Mouse (Mus musculus) spleen, adult 2 months (tissue): ENCODE data around the gene Apba2. TPM values are rescaled to one million over a fixed set of nuclear protein-coding genes. Genes with fewer than 3 reads are reported as not detected.

ENCODE experiments used
- DNase-seq, 2 experiments: peaks; one replicate each; pipeline versions ENCODE4 v3.0.0 to v3.0.0-alpha.2; 2012 to 2021; ENCODE audit warnings: low spot score in 2 of 2, low read depth in 1 of 2
- H3K27ac ChIP-seq: fragments of 200-500 bp; 2 replicates; pipeline ENCODE4 v1.5.1; 2012; ENCODE audit warnings: low read length, inconsistent platforms; ENCODE audit not compliant: insufficient read depth
- H3K27me3 ChIP-seq: fragments of 200-500 bp; 2 replicates; pipeline ENCODE4 v1.6.1; 2012; ENCODE audit warnings: mild to moderate bottlenecking, moderate library complexity, low read length, inconsistent platforms; ENCODE audit not compliant: control insufficient read depth, insufficient read depth
- H3K36me3 ChIP-seq: fragments of 200-500 bp; 2 replicates; pipeline ENCODE4 v1.6.1; 2012; ENCODE audit warnings: mild to moderate bottlenecking, low read length, inconsistent platforms; ENCODE audit not compliant: control insufficient read depth, insufficient read depth
- H3K4me1 ChIP-seq: fragments of 200-500 bp; 2 replicates; pipeline ENCODE4 v1.6.1; 2011; ENCODE audit warnings: inconsistent platforms; ENCODE audit not compliant: control insufficient read depth, insufficient read depth, insufficient read length
- H3K4me3 ChIP-seq: fragments of 200-500 bp; 2 replicates; pipeline ENCODE4 v1.5.1; 2011; ENCODE audit warnings: mild to moderate bottlenecking, inconsistent platforms; ENCODE audit not compliant: insufficient read depth, insufficient read length; ENCODE audit errors: extremely low read depth
- CTCF ChIP-seq: fragments of 200-500 bp; IDR thresholded peaks from 2 replicates; pipeline ENCODE4 v1.5.1; 2011; ENCODE audit warnings: mild to moderate bottlenecking, inconsistent platforms; ENCODE audit not compliant: insufficient read depth, insufficient read length, insufficient replicate concordance; ENCODE audit errors: extremely low read depth
- POLR2A ChIP-seq: fragments of 200-500 bp; IDR thresholded peaks from 2 replicates; pipeline ENCODE4 v1.6.1; 2011; ENCODE audit warnings: low read depth, low read length, inconsistent platforms
- WGBS: fragments of 180-500 bp; shearing (Covaris S2); methylation state at CpG from one replicate; pipeline ENCODE4 v1.1.7; 2018; 5-methylcytosine and 5-hydroxymethylcytosine counted together
- polyA plus RNA-seq: library from polyadenylated mRNA; depleted of rRNA; stranded (reverse); fragments of >200 nt; gene quantifications from 2 replicates; pipeline ENCODE4 v1.2.3, GENCODE M21; 2012

Gene Apba2
- polyA plus RNA-seq, 1 experiment = 0.18 TPM

DNA sequence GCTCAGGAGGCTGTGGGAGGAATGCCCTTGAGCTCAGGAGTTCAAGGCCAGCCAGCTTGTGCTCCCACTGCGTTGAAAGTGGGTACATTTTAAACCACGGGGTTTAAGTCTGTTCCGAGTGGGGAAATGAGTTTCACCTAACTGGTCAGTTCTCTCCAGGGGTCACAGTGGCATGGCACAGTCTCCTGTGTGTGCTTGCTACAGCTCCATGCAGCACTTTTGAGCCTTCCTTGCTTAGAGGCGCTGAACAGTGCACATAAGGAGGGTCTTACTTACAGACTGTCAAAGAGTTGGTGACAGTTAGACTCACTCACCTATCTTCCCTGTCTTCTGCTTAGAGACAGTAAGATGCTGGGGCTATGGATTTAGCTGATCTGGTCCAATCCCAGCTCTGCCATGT is 117.8 kb downstream of the Apba2 start:
- DNase-seq = no peak
- H3K4me1 ChIP-seq = no peaks in the 10 kb centered on the region
- H3K27me3 ChIP-seq = no peaks in the 10 kb centered on the region
- no peaks in the 10 kb centered on the region for H3K36me3 ChIP-seq
- H3K4me3 ChIP-seq = no peak overlapping the region
- WGBS = 90% methylated on average over 4 of the region's 4 CpGs
- TF ChIP-seq POLR2A (no peak), CTCF (no peak)
- no peak overlapping the region for H3K27ac ChIP-seq

DNA sequence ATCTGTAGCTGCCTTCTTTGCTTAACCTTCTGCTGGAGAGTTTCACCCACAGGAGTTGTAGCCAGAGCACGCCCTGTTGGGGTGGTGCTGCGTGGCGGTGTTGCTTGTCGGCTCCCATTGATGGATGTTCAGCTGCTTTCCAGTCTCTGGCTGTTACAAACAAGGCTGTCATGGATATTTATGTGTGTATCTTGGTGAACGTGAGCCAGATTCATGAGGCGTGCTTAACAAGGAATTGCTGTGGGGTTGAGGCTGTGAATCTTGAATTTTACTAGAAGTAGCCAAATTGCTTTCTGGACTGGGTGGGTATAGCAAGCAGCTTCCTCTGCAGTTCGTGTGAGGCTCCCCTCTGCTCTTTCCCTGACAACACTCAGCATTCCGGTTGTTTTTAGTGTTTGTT is 125.0 kb downstream of the Apba2 start:
- H3K4me1 ChIP-seq = no peaks in the 10 kb centered on the region
- H3K27me3 ChIP-seq = no peaks in the 10 kb centered on the region
- no peaks in the 10 kb centered on the region for H3K36me3 ChIP-seq
- no peak overlapping the region for H3K27ac ChIP-seq
- no peak for TF ChIP-seq CTCF
- no peak for TF ChIP-seq POLR2A
- no peak overlapping the region for H3K4me3 ChIP-seq
- DNase-seq = no peak
- 80% methylated on average over 8 of the region's 8 CpGs for WGBS

DNA sequence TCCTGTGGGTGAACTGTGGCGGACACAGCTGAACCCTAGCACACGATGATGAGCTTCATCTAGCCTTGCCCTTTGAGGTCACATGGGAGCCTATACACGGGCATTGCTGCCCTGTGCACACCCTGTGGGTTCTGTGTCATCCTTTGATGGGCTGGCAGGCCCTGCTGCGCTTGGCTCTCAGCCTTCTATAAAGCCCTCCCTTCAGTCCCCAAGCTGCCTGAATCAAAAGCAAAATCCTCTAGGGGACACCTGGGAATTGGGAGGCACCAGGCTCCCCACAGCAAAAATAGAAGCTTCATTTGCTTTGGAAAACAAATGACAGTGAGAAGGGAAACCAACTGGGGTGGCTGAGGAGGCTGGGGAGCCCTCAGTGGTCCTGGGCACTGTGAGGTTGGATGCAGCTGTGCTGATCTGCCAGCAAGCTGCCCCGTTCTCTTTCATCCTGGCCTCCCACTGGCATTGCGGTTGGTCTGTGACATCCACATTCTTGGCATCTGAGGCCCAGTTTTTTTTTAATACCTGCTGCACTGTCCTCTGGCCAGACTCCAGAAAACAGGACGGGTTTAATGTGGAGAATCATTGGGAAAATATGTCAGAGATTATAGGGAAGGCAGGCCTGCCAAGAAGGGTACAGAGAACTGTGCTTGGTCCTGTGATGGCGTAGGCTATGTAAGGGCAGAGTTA is 126.6 kb downstream of the Apba2 start:
- 73% methylated on average over 8 of the region's 8 CpGs for WGBS
- TF ChIP-seq POLR2A = no peak
- no peak for TF ChIP-seq CTCF
- DNase-seq = no peak
- Histone ChIP-seq H3K4me1 (no peaks in the 10 kb centered on the region), H3K27ac (no peak overlapping the region), H3K27me3 (no peaks in the 10 kb centered on the region), H3K4me3 (no peak overlapping the region), H3K36me3 (no peaks in the 10 kb centered on the region)

DNA sequence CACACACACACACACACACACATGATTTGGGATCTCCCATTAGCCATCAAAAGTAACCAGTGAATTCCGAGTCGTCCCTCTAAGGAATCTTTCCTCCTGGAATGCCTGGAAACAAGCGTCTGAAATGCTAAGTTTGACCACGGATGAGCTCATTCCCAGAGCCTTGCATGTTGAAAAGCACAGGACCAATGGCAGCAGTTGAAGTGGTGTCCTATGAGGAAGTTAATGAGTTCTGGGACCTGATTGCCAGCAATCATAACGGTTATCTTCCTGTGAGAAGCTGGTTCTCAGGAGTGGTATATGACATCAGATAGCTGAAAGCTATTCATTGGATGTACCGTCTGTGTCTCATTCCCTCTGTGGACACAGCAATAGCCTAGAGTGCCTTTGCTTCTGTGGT is 129.2 kb downstream of the Apba2 start:
- WGBS = 83% methylated on average over 6 of the region's 6 CpGs
- Histone ChIP-seq H3K4me1 (no peaks in the 10 kb centered on the region), H3K4me3 (no peak overlapping the region), H3K27ac (no peak overlapping the region), H3K27me3 (no peaks in the 10 kb centered on the region), H3K36me3 (no peaks in the 10 kb centered on the region)
- TF ChIP-seq POLR2A (no peak), CTCF (no peak)
- no peak for DNase-seq

DNA sequence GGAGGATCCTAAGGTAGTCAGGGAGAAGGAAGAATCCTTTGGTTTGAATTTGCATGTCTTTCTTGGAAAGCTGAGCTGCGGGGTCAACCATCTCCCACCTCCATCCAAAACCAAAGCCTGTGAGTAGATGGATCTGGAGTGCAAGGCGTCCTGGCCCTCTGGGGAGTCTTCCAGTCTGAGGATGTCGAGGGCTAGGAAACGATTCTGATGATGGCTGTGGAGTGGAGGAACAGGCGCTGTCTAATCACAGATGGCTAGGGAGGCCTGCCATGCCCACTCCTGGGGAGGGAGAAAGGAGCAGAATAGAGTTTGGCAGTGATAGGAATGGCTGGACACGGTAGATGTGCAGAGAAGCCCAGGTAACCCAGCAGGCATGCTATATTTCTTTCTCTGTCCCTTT is 129.6 kb downstream of the Apba2 start:
- TF ChIP-seq POLR2A = no peak
- no peak for TF ChIP-seq CTCF
- DNase-seq = no peak
- H3K4me1 ChIP-seq = no peaks in the 10 kb centered on the region
- no peaks in the 10 kb centered on the region for H3K36me3 ChIP-seq
- no peak overlapping the region for H3K27ac ChIP-seq
- H3K4me3 ChIP-seq = no peak overlapping the region
- no peaks in the 10 kb centered on the region for H3K27me3 ChIP-seq
- WGBS = 81% methylated on average over 6 of the region's 6 CpGs

DNA sequence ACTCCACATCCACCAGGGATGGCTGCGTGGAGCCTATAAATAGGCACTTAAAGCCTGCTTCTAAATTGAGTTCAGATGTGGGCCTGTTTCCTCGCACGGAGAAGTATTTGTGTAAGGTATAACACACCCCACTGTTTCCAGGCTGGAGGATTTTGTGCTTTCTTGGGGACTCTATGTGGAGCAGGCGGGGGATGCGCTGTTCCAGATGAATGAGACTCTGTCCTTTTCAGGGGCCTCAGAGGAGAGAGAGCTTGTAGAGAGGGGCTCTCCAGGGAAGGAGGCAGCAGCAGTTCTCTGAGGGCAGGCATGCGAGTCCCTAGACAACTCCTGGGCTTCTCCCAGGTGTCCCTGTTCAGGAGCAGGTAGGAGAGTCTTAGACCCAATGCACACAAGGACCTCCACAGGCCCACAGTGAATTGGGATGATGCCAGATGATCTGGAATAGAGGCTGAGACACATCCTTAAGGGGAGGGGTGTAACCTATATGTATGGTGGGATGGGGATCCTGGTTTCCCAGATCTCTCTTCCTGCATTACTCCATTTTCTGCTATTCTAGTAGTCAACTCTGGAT is 130.4 kb downstream of the Apba2 start:
- H3K4me3 ChIP-seq = no peak overlapping the region
- DNase-seq = no peak
- TF ChIP-seq CTCF = no peak
- TF ChIP-seq POLR2A = no peak
- WGBS = 82% methylated on average over 6 of the region's 6 CpGs
- H3K36me3 ChIP-seq = no peaks in the 10 kb centered on the region
- no peak overlapping the region for H3K27ac ChIP-seq
- H3K4me1 ChIP-seq = no peaks in the 10 kb centered on the region
- no peaks in the 10 kb centered on the region for H3K27me3 ChIP-seq

DNA sequence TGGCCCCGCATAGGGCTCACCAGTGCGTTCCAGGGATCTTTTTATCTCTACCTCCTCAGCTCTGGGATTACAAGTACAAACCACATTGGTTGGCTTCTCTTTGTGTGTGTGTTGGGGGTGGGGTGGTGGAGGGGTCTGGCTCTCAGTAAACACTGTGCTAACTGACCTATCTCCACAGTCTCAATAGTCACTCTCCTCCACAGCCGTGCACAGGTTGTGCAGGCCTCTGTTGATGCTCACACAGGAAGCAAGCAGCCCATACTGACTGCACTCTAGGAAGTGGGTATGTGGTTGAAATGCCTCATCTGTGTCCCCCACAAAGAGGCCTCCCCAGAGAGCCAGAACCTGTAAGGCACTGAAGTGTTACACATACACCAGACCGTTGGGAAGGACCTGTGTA is 131.7 kb downstream of the Apba2 start:
- H3K4me3 ChIP-seq = no peak overlapping the region
- 56% methylated on average over 4 of the region's 4 CpGs for WGBS
- DNase-seq = no peak
- TF ChIP-seq POLR2A (no peak), CTCF (no peak)
- H3K27me3 ChIP-seq = no peaks in the 10 kb centered on the region
- H3K36me3 ChIP-seq = no peaks in the 10 kb centered on the region
- H3K27ac ChIP-seq = no peak overlapping the region
- no peaks in the 10 kb centered on the region for H3K4me1 ChIP-seq
